Mouse (Mus musculus) limb, embryonic 15.5 days (tissue): ENCODE results near the gene Gpr19. TPM values are rescaled to one million over a fixed set of nuclear protein-coding genes. Genes with fewer than 3 reads are reported as not detected.

Experiments
- ATAC-seq: fragments of 200-750 bp; cut with Nextera tagmentation; 2 replicates; pipeline ENCODE4 v1.8.0; 2017; ENCODE audit warnings: low read depth, moderate TSS enrichment; ENCODE audit not compliant: insufficient number of reproducible peaks, low FRiP score, low TSS enrichment
- H3K27ac ChIP-seq: fragments of 300-500 bp; sonication (generic); 2 replicates; pipeline ENCODE4 v1.5.1; 2015; ENCODE audit warnings: moderate library complexity, mild to moderate bottlenecking, inconsistent platforms
- H3K27me3 ChIP-seq: fragments of 300-500 bp; sonication (generic); 2 replicates; pipeline ENCODE4 v1.6.1; 2015; ENCODE audit warnings: inconsistent platforms
- H3K36me3 ChIP-seq: fragments of 300-500 bp; sonication (generic); 2 replicates; pipeline ENCODE4 v1.6.1; 2015; ENCODE audit warnings: inconsistent platforms
- H3K4me1 ChIP-seq: fragments of 300-500 bp; sonication (generic); 2 replicates; pipeline ENCODE4 v1.6.1; 2015; ENCODE audit warnings: inconsistent platforms
- H3K4me2 ChIP-seq: fragments of 300-500 bp; sonication (generic); 2 replicates; pipeline ENCODE4 v1.6.1; 2015; ENCODE audit warnings: mild to moderate bottlenecking, inconsistent platforms
- H3K4me3 ChIP-seq: fragments of 300-500 bp; sonication (generic); 2 replicates; pipeline ENCODE4 v1.5.1; 2015; ENCODE audit warnings: mild to moderate bottlenecking, inconsistent platforms
- H3K9ac ChIP-seq: fragments of 300-500 bp; sonication (generic); 2 replicates; pipeline ENCODE4 v1.6.1; 2015; ENCODE audit warnings: inconsistent platforms
- H3K9me3 ChIP-seq: fragments of 300-500 bp; sonication (generic); 2 replicates; pipeline ENCODE4 v1.6.1; 2016; ENCODE audit warnings: inconsistent platforms
- WGBS: fragments of 180-500 bp; shearing (Covaris S2); methylation state at CpG from one replicate; pipeline ENCODE4 v1.1.7; 2015; 5-methylcytosine and 5-hydroxymethylcytosine counted together
- polyA plus RNA-seq: library from polyadenylated mRNA; unstranded; fragments of >200 nt; fragmentation: Nextera tagmentation; extraction: Ambion mirVana; gene quantifications from 2 replicates; pipeline ENCODE4 v1.2.1, GENCODE M21; 2015

Gene Gpr19
- polyA plus RNA-seq, 1 experiment from 2014 or later, result 7.2 TPM

DNA sequence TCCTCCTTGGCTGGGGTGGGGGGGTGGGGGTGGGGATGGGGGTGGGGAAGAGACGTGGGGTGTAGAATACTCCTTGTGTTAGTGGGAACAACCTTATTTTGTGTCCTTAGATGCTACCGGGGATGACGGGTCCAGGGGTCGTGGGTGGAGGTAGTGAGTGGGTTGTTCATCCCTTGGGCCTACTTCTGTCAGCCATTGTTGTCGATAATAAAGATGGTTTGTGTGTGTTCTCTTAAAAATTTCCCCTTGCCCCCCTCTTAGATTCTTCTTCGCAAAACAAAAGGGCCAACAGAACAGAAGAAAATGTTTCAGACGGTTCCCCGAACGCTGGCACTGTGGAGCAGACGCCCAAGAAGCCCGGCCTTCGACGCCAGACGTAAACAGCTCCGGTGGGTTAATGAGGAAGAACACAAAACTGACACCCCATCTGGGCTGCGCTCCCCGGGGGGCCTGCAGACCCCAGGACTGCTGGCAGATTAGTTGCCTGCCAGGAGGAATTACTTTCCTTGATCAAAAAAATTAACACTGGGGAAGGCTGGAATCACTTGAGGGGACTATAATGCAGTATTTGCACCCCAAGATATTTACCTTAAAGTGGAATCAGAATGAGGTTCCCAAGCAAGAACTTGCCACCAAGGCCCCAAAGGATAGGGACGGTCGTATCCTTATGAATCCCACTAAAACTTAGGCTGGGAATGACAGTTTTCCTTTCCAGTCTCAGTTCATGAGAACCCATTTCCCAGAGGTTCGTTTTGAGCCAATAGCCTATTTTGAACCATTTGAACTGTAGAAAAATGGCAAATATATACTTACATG is 23.5 kb upstream of the Gpr19 start:
- peak overlapping the region; percentile 47 for H3K27ac ChIP-seq
- no peaks in the 10 kb centered on the region for H3K9me3 ChIP-seq
- peaks cover 33% of the 10 kb centered on the region for H3K4me1 ChIP-seq
- H3K4me3 ChIP-seq, result peak overlapping the region; percentile 62
- peak overlapping the region; percentile 87 for H3K4me2 ChIP-seq
- peak overlapping the region; percentile 75 for H3K9ac ChIP-seq
- H3K27me3 ChIP-seq, result no peaks in the 10 kb centered on the region
- ATAC-seq, result no peak
- WGBS, result 6% methylated on average over 20 of the region's 20 CpGs
- H3K36me3 ChIP-seq, result no peaks in the 10 kb centered on the region

DNA sequence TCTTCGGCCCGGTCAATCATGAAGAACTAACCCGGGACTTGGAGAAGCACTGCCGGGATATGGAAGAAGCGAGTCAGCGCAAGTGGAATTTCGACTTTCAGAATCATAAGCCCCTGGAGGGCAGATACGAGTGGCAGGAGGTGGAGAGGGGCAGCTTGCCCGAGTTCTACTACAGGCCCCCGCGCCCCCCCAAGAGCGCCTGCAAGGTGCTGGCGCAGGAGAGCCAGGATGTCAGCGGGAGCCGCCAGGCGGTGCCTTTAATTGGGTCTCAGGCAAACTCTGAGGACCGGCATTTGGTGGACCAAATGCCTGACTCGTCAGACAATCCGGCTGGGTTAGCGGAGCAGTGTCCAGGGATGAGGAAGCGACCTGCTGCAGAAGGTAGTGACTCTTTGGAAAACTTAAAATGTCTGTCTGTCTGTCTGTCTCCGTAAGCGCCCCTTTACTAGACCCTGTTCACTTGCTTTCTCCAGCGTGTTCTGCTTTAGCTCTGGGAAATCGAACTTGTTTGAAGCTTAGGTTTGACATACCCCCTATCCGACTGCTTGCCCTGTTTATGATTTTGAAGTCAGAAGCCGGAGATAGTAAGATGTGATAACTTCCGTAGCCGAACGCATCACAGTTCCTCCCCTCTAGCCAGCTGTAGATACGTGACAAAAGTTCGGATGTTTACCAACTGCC is 22.8 kb upstream of the Gpr19 start:
- no peaks in the 10 kb centered on the region for H3K27me3 ChIP-seq
- peaks cover 30% of the 10 kb centered on the region for H3K4me1 ChIP-seq
- H3K27ac ChIP-seq, result peak overlapping the region; percentile 99
- WGBS, result under 1% methylated on average over 32 of the region's 32 CpGs
- no peaks in the 10 kb centered on the region for H3K36me3 ChIP-seq
- no peaks in the 10 kb centered on the region for H3K9me3 ChIP-seq
- peak overlapping the region; percentile 75 for H3K9ac ChIP-seq
- H3K4me2 ChIP-seq, result peak overlapping the region; percentile 87
- peak overlapping the region; percentile 62 for H3K4me3 ChIP-seq
- ATAC-seq, result no peak

DNA sequence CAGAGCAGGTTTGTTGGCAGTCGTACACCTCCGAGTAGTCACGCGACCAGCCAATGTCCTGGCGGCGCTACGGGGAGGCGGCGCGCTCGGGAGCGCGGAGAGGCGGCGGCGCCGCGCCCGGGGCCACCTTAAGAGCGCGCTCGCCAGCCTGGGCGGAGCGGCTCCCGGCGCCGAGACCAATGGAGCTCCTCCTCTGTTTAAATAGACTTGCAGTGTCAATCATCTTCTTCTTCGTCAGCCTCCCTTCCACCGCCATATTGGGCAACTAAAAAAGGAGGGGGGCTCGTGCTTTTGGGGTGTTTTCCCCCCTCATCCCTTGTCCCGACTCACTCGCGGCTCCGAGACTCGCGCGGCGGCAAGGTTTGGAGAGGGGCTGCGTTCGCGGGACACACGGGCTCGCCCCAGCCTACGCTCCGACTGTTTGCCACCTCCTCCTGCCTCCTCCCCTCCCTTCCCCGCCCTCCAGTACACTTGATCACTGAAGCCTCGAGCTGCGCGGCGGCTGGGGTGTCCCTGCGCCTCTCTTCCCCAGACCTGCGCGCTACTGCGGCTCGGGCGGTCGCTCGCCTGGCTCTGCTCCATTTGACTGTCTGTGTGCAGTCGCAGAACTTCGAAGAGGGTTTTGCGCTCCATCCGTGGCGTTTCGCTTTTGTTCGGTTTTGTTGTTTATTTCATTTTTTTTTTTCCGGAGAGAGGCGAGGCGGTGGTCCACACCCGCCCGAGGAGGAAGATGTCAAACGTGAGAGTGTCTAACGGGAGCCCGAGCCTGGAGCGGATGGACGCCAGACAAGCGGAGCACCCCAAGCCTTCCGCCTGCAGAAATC is 22.0 kb upstream of the Gpr19 start, which contains the start of gene Cdkn1b:
Gene Cdkn1b (plus strand): TSS at position 212 of the 824 bp plus-strand sequence.
- ATAC-seq, result peak; percentile 94
- H3K4me2 ChIP-seq, result peak within 1 kb of the TSS; percentile 87
- peak within 1 kb of the TSS; percentile 75 for H3K9ac ChIP-seq
- no peaks in the 10 kb centered on the region for H3K27me3 ChIP-seq
- peaks cover 30% of the 10 kb centered on the region for H3K4me1 ChIP-seq
- H3K36me3 ChIP-seq, result no peaks in the 10 kb centered on the region
- H3K9me3 ChIP-seq, result no peaks in the 10 kb centered on the region
- peak within 1 kb of the TSS; percentile 99 for H3K27ac ChIP-seq
- peak within 1 kb of the TSS; percentile 62 for H3K4me3 ChIP-seq
- WGBS, result under 1% methylated on average over 76 of the region's 77 CpGs

DNA sequence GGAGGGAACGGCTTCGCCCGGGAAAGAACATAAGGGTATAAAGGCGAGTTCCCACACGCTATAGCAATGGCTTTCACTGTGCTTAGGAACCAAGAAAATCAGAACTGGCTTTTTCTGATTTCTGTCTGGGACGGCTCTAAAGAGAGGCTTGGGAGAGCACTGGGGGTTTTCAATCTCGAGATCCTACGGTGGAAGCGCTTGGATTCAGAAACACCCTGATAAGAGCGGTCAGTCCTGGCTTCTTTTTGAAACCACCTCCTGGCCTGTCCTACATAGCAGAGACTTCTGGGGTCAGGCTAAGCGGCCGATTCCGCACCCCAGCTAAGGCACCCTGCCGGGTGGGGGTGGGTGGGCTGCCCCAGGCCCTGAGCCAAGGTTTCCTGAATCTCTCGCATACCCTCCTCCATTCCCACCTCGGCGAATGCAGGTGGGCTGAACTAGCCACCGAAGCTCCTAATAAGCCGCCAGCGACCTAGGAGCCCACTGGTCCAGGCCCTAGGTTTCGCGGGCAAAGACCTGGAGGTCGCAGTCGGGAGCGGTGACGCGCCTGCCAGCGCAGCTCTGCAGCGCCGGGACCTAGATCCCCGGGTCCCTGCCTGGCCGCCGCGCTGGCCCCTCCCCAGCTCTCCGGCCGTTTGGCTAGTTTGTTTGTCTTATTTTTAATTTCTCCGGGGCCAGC is 21.3 kb upstream of the Gpr19 start:
- H3K27me3 ChIP-seq, result no peaks in the 10 kb centered on the region
- H3K4me1 ChIP-seq, result peaks cover 30% of the 10 kb centered on the region
- H3K36me3 ChIP-seq, result no peaks in the 10 kb centered on the region
- H3K27ac ChIP-seq, result peak overlapping the region; percentile 99
- no peak; the same call in 1 of the 2 replicates for ATAC-seq
- H3K4me2 ChIP-seq, result peak overlapping the region; percentile 87
- no peaks in the 10 kb centered on the region for H3K9me3 ChIP-seq
- peak overlapping the region; percentile 75 for H3K9ac ChIP-seq
- H3K4me3 ChIP-seq, result peak overlapping the region; percentile 62
- 4% methylated on average over 37 of the region's 37 CpGs for WGBS

DNA sequence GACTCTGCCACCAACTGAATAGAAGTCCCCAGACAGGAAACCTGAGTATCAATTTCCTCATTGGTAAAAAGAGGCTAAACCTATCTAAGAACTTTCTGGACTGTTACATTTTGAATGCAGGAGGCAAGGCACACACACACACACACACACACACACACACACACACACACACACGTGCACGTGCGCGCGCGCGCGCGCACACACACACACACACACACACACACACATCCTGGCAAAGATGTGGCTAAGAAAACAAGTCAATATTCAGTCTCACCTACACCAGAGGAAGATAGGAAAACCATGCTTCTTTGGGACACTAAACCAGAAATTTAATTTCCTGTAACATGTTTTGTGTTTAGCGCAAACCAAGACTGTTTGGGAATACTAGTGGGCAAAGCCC is 20.4 kb upstream of the Gpr19 start:
- H3K27me3 ChIP-seq, result no peaks in the 10 kb centered on the region
- no peaks in the 10 kb centered on the region for H3K36me3 ChIP-seq
- no peak overlapping the region for H3K9ac ChIP-seq
- no peak for ATAC-seq
- H3K4me1 ChIP-seq, result peaks cover 28% of the 10 kb centered on the region
- WGBS, result 95% methylated on average over 10 of the region's 10 CpGs
- H3K4me2 ChIP-seq, result no peak overlapping the region
- H3K9me3 ChIP-seq, result no peaks in the 10 kb centered on the region
- H3K27ac ChIP-seq, result no peak overlapping the region
- no peak overlapping the region for H3K4me3 ChIP-seq

DNA sequence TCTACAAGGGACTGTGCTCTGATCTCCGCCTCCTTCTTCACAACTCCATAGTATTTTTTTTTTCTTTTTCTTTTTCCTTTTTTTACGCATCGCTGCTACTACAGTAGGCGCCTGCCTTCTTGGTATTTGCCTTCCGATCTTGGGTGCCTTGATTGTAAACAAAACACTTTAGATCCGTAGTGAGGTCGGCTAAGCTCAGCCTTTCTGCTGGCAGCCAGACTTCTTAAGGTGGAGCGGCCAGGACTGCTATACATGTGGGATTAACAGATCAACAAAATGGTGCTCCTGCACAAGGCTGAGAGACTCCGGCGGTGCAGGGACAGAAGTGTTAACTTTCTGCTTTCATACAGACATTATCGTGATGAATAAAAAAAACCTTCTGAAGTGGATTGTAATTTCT is 18.7 kb upstream of the Gpr19 start:
- H3K9me3 ChIP-seq, result no peaks in the 10 kb centered on the region
- H3K4me3 ChIP-seq, result peak overlapping the region; percentile 49
- H3K27me3 ChIP-seq, result no peaks in the 10 kb centered on the region
- under 1% methylated on average over 11 of the region's 11 CpGs for WGBS
- H3K36me3 ChIP-seq, result no peaks in the 10 kb centered on the region
- no peak for ATAC-seq
- H3K27ac ChIP-seq, result peak overlapping the region; percentile 78
- H3K4me1 ChIP-seq, result peaks cover 15% of the 10 kb centered on the region
- H3K9ac ChIP-seq, result peak overlapping the region; percentile 41; the same call in 1 of the 2 replicates
- peak overlapping the region; percentile 76 for H3K4me2 ChIP-seq

DNA sequence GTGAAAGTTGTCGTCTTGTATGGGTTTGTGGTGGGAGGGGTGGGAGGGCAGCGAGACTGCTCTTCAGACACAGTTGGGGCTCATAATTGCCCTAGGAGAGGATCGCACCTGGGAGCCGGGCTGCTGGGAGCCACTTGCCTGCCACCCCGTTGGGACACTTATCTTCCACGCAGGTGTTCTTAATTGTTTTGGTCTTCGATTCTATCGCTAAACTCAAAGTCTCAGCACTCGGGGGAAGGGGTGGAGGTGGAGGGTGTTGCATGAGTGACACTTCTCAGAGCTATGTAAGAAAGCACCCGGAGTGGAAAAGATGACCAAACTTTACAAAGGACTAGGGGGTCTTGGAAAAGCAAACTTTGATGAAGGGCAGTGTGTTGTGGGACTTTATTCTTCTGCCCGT is 18.3 kb upstream of the Gpr19 start:
- no peak for ATAC-seq
- Histone ChIP-seq H3K9me3 (no peaks in the 10 kb centered on the region), H3K27me3 (no peaks in the 10 kb centered on the region), H3K9ac (0 out of 2 replicates have a peak overlapping the region, but pooled peaks have one; percentile 41), H3K4me1 (peaks cover 14% of the 10 kb centered on the region), H3K4me2 (peak overlapping the region; percentile 76), H3K4me3 (peak overlapping the region; percentile 49), H3K27ac (peak overlapping the region; percentile 78), H3K36me3 (no peaks in the 10 kb centered on the region)
- under 1% methylated on average over 11 of the region's 11 CpGs for WGBS

DNA sequence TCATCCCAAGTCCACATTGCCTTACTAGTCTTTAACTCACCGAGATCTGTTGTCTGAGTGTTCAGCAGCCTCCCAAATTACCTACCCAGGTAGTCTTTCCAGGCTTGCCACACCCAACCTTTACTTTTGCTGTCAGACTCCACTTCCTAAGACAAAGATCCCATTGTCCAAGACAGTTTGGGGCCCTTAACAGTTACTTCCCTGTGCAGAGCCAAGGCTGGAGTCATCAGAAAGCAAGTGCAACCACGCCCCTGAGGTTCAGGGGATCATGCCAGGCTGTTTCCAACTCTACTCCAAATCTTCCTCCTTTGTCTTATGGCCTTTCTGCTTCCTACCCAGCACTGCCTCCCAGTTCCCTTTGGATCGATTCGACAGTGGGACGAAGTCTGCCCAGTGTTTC is 16.1 kb upstream of the Gpr19 start:
- Histone ChIP-seq H3K4me3 (no peak overlapping the region), H3K9ac (no peak overlapping the region), H3K4me1 (peaks cover 10% of the 10 kb centered on the region), H3K4me2 (no peak overlapping the region), H3K27ac (no peak overlapping the region), H3K9me3 (no peaks in the 10 kb centered on the region), H3K36me3 (no peaks in the 10 kb centered on the region), H3K27me3 (no peaks in the 10 kb centered on the region)
- 90% methylated on average over 5 of the region's 5 CpGs for WGBS
- ATAC-seq, result no peak

DNA sequence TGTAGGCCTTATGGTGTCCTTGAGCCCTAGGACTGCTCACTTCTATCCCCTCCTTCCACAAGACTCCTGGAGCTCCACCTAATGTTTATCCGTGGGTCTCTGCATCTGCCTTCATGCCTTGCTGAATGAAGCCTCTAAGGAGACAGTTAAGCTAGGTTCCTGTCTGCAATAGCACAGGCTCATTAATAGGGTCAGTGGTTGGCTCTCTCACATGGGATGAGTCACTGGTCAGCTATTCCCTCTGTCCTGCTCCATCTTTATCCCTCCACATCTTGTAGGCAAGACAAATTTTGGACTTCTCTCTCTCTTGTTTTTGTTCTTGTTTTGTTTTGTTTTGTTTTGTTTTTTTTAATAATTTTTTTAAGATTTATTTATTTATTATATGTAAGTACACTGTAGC is 7.4 kb upstream of the Gpr19 start:
- H3K27ac ChIP-seq, result no peak overlapping the region
- no peaks in the 10 kb centered on the region for H3K9me3 ChIP-seq
- WGBS, result 79% methylated on average over 1 of the region's 1 CpGs
- H3K9ac ChIP-seq, result no peak overlapping the region
- no peak overlapping the region for H3K4me2 ChIP-seq
- H3K36me3 ChIP-seq, result no peaks in the 10 kb centered on the region
- H3K4me1 ChIP-seq, result no peaks in the 10 kb centered on the region
- H3K4me3 ChIP-seq, result no peak overlapping the region
- ATAC-seq, result no peak
- no peaks in the 10 kb centered on the region for H3K27me3 ChIP-seq

DNA sequence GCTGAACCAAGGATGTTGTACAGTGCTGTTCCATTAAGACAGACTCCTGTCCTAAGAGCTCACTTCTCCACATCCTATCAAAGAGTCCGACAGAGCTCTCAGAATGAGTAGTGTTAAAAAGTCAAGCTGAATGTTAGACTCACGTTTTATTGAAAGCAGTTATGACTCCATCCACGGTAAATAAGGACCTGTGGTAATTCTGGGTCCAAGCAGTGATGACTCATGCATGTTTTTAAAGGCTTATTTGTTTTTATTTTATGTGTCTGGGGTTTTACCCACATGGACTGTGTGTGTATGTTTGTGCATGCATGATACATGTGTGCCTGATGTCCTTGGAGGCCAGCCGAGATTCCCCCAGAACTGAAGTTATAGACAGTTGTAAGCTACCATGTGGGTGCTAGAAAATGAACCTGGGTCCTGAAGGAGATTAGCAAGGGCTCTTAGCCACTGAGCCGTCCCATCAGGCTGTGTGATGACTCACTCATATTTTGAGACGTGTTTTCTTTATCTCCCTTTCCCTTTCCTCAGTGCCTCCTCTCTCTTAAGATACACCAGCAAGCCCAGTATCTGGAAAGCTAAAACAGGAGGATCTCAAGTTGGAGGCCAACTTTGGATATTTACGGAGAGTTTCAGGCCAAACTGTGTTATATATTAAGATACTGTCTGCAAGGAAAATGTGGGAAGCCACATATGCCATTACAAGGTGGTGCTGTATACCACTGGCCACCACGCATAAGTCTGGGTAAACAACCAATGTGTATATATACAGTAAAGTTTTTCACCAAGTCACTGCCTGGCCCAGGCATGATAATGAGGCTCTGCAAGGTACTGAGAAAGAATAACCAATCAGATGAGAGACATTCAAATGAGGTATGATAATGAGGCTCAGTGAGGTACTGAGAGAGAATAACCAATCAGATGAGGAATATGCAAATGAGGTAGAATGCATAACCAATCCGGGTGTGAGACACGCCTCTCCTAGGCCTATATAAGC is 5.8 kb upstream of the Gpr19 start:
- WGBS, result 86% methylated on average over 10 of the region's 10 CpGs
- Histone ChIP-seq H3K4me3 (no peak overlapping the region), H3K4me1 (no peaks in the 10 kb centered on the region; the same call in 1 of the 2 replicates), H3K4me2 (no peak overlapping the region), H3K9me3 (no peaks in the 10 kb centered on the region), H3K27ac (no peak overlapping the region), H3K36me3 (no peaks in the 10 kb centered on the region), H3K9ac (no peak overlapping the region), H3K27me3 (no peaks in the 10 kb centered on the region)
- no peak for ATAC-seq
